Comparison of ENCODE assay signal across 7 mouse cellular contexts in the genomic region with DNA sequence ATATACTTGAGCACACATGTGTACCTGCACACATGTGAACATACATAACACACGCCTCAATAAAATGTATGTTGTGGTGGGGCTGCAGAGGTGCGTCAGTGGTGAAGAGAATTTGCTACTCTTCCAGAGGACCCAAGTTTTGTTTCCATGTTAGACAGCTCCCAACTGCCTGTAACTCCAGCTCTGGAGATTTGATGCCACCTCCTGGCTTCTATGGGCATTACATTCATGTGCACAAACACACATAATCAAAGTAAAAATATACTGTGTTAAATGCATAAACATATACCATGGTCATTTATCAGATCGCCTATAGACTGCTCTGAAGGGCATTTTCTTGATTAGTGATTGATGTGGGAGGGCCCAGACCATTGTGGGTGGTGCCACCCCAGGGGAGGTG. TPM values are rescaled to one million over a fixed set of nuclear protein-coding genes. Genes with fewer than 3 reads are reported as not detected.
DNase-seq lines count a peak whose midpoint lies in the region; ATAC-seq and TF ChIP-seq lines count a peak whose summit lies in the region.

No protein-coding gene starts in this region.

- peak; percentile 37 for DNase-seq in ES-E14 (ENCODE audit: low read depth, low spot score)
- DNase-seq in cerebellum, adult 2 months = peak; percentile 43 to 46
- DNase-seq in frontal cortex, postnatal 36 days (ENCODE audit: low spot score in 2 of 2) = peak; percentile 40 to 70
- DNase-seq in layer of hippocampus, adult 18-20 months (ENCODE audit: low spot score in 2 of 2) = peak; percentile 43 to 78
- DNase-seq in right cerebral cortex, postnatal 25 days = peak; percentile 36

- peaks cover 29% of the 10 kb centered on the region for H3K79me2 ChIP-seq in C2C12 (ENCODE audit: control insufficient read depth, insufficient read depth)

- no peaks in the 10 kb centered on the region for H3K9me3 ChIP-seq in ES-E14 (ENCODE audit: control insufficient read depth, insufficient read depth, low read depth, low read length)
- no peaks in the 10 kb centered on the region for H3K9me3 ChIP-seq in lung, embryonic 15.5 days

- in situ Hi-C loops in ES-E14 (cut with MboI; ENCODE audit: low sequenced_read_pairs in 2 of 2, unreplicated experiment in 2 of 2) = loop anchor here in 1 of 2 experiments (5.0 kb wide), 1 partner anchor 75 kb away; no protein-coding TSS in a partner anchor

- H3K36me3 ChIP-seq in C2C12 (ENCODE audit: control insufficient read depth, insufficient read depth) (peaks cover 13% of the 10 kb centered on the region), ES-E14 (ENCODE audit: control insufficient read depth, insufficient read depth, low read length, poor library complexity, severe bottlenecking) (peaks cover 5% of the 10 kb centered on the region)
- H3K36me3 ChIP-seq in lung, embryonic 15.5 days = peaks cover 8% of the 10 kb centered on the region; the same call in 1 of the 2 replicates

- H3K4me3 ChIP-seq in C2C12 (ENCODE audit: insufficient read depth, poor library complexity, severe bottlenecking) = no peak overlapping the region
- H3K4me3 ChIP-seq in ES-E14 (ENCODE audit: insufficient read depth in 1 of 2, low read depth in 1 of 2, low read length in 2 of 2, poor library complexity in 1 of 2, severe bottlenecking in 1 of 2) = no peak overlapping the region
- H3K4me3 ChIP-seq in cerebellum, adult 2 months (replicated peaks; ENCODE audit: insufficient read depth, low read depth, low read length) = no peak overlapping the region
- no peak overlapping the region for H3K4me3 ChIP-seq in lung, embryonic 15.5 days

- no peak overlapping the region for H3K27ac ChIP-seq in ES-E14 (ENCODE audit: insufficient read depth, low read depth, low read length, poor library complexity, severe bottlenecking)
- H3K27ac ChIP-seq in cerebellum, adult 2 months (ENCODE audit: insufficient read depth, low read length) = no peak overlapping the region
- peak overlapping the region; percentile 72 for H3K27ac ChIP-seq in lung, embryonic 15.5 days

- H3ac ChIP-seq in C2C12 (ENCODE audit: control insufficient read depth, insufficient read length, low read depth) = no peak overlapping the region

- no peak overlapping the region for H3K4me2 ChIP-seq in lung, embryonic 15.5 days

- peaks cover 0 to 8% of the 10 kb centered on the region in 2 experiments; a peak in 2 of 4 replicates for H3K4me1 ChIP-seq in ES-E14 (ENCODE audit: control insufficient read depth in 2 of 2, insufficient read depth in 2 of 2, low read length in 2 of 2, poor library complexity in 1 of 2)
- H3K4me1 ChIP-seq in cerebellum, adult 2 months (ENCODE audit: control insufficient read depth, insufficient read depth, low read length) = no peaks in the 10 kb centered on the region
- peaks cover 16% of the 10 kb centered on the region for H3K4me1 ChIP-seq in lung, embryonic 15.5 days

- H3K9ac ChIP-seq in ES-E14 (ENCODE audit: insufficient read depth, low read depth, low read length, poor library complexity, severe bottlenecking) = no peak overlapping the region
- H3K9ac ChIP-seq in lung, embryonic 15.5 days = no peak overlapping the region

- 36% methylated on average over 3 of the region's 3 CpGs for WGBS in cerebellum, adult 2 months
- WGBS in lung, embryonic 15.5 days = 40% methylated on average over 3 of the region's 3 CpGs

- TF ChIP-seq CTCF in C2C12 (IDR thresholded peaks at IDR 0.05; ENCODE audit: control insufficient read depth, insufficient read depth, insufficient read length) = peak; percentile 8
- peak; percentile 66; the same call in 1 of the 2 replicates for TF ChIP-seq CTCF in cerebellum, adult 2 months (IDR thresholded peaks at IDR 0.05; ENCODE audit: borderline replicate concordance, insufficient read depth, low read depth, low read length)

- ATAC-seq in lung, embryonic 15.5 days (ENCODE audit: borderline replicate concordance, extremely low read depth, low FRiP score, low TSS enrichment) = no peak

- no peaks in the 10 kb centered on the region for H3K27me3 ChIP-seq in C2C12 (ENCODE audit: control insufficient read depth, insufficient read depth, insufficient read length)
- H3K27me3 ChIP-seq in cerebellum, adult 2 months (ENCODE audit: control insufficient read depth, insufficient read depth, low read length) = no peaks in the 10 kb centered on the region
- H3K27me3 ChIP-seq in lung, embryonic 15.5 days = no peaks in the 10 kb centered on the region

- H3K79me3 ChIP-seq in C2C12 (ENCODE audit: low read depth) = peaks cover 22% of the 10 kb centered on the region

- TF ChIP-seq POLR2A in cerebellum, adult 2 months (IDR thresholded peaks at IDR 0.05; ENCODE audit: borderline replicate concordance, insufficient read depth, low read length) = no peak

TF ChIP-seq in C2C12, 6 proteins besides CTCF, POLR2A, EP300 and RAD21:
- TF ChIP-seq MAX (IDR thresholded peaks at IDR 0.05) (no peak), MYOD1 (IDR thresholded peaks at IDR 0.05; ENCODE audit: control insufficient read depth, insufficient read length, low read depth) (no peak), MYOG (IDR thresholded peaks at IDR 0.05; ENCODE audit: control insufficient read depth, extremely low read depth, insufficient read length) (no peak), FOSL1 (IDR thresholded peaks at IDR 0.05; ENCODE audit: insufficient read depth, low read length, poor library complexity, severe bottlenecking) (no peak), USF1 (IDR thresholded peaks at IDR 0.05; ENCODE audit: low read depth) (no peak)
TF ChIP-seq in C2C12: peak in this region for 0.

TF ChIP-seq in ES-E14, 5 proteins besides CTCF, POLR2A, EP300 and RAD21:
- TF ChIP-seq ZC3H11A (IDR thresholded peaks at IDR 0.05; ENCODE audit: borderline replicate concordance, low read depth, low read length) = peak; percentile 65; the same call in 1 of the 2 replicates
- TF ChIP-seq ZNF384 (IDR thresholded peaks at IDR 0.05; ENCODE audit: low read depth, low read length) = no peak
- TF ChIP-seq CHD2 (IDR thresholded peaks at IDR 0.05; ENCODE audit: low read depth, low read length) = no peak
- TF ChIP-seq MAFK (IDR thresholded peaks at IDR 0.05; ENCODE audit: insufficient read depth, low read depth, low read length) = no peak
- TF ChIP-seq HCFC1 (IDR thresholded peaks at IDR 0.05; ENCODE audit: borderline replicate concordance, insufficient read depth, low read length) = no peak
TF ChIP-seq in ES-E14: peak in this region for 1.

RNA-seq across cellular contexts. Expression of a gene that starts 2.2 kb away (rescaled TPM):
- 0.30 TPM for polyA plus RNA-seq in C2C12 (2012; fragmentation: generic; extraction: Trizol)
- 2.1 and 3.1 TPM in 2 replicates for total RNA-seq in ES-E14 (2012; rRNA removed)
- 0.69 and 0.71 TPM in 2 replicates for polyA plus RNA-seq in cerebellum, adult 2 months (2012; rRNA removed)
- 1 to 10 TPM in 1 of 2 experiments, not detected in 1; 1.1 TPM for total RNA-seq in layer of hippocampus, adult 18-20 months (2021)
- 1.9 and 2.9 TPM in 2 replicates for polyA plus RNA-seq in lung, embryonic 15.5 days (2015; fragmentation: Nextera tagmentation; extraction: Ambion mirVana)

RNA-seq across cellular contexts. Expression of a gene that starts 2.3 kb away (rescaled TPM):
- 32.2 TPM for polyA plus RNA-seq in C2C12 (2012; fragmentation: generic; extraction: Trizol)
- 104 and 120 TPM in 2 replicates for total RNA-seq in ES-E14 (2012; rRNA removed)
- polyA plus RNA-seq in cerebellum, adult 2 months (2012; rRNA removed) = 14.0 and 14.1 TPM in 2 replicates
- total RNA-seq in layer of hippocampus, adult 18-20 months (2021) = 10 to 100 TPM; 14.7 to 24.8 TPM
- 73.6 and 75.2 TPM in 2 replicates for polyA plus RNA-seq in lung, embryonic 15.5 days (2015; fragmentation: Nextera tagmentation; extraction: Ambion mirVana)
